Mouse (Mus musculus) layer of hippocampus, adult 2 months (tissue): ENCODE data around the gene Gm11172. TPM values are rescaled to one million over a fixed set of nuclear protein-coding genes. Genes with fewer than 3 reads are reported as not detected.
A peak's percentile ranks its signal among the peaks of the same experiment; 100 is the strongest.

Source experiments
- DNase-seq, 2 experiments: peaks; one replicate each; pipeline ENCODE4 v3.0.0; 2022; ENCODE audit warnings: low spot score in 2 of 2
- H3K27ac ChIP-seq: fragments of 200-600 bp; 2 replicates; pipeline ENCODE4 v1.8.1; 2022
- H3K4me3 ChIP-seq: fragments of 200-600 bp; 2 replicates; pipeline ENCODE4 v1.8.1; 2022; ENCODE audit warnings: mild to moderate bottlenecking
- CTCF ChIP-seq: fragments of 200-600 bp; conservative IDR thresholded peaks from 2 replicates; pipeline ENCODE4 v1.8.1; 2022; ENCODE audit warnings: antibody characterized with exemption, mild to moderate bottlenecking, moderate library complexity
- total RNA-seq, 2 experiments: library from RNA; stranded (reverse); gene quantifications; 2 replicates each; pipeline ENCODE4 v1.2.3; 2021

Gene Gm11172
- total RNA-seq, 2 experiments from 2014 or later = not detected

- no peak for TF ChIP-seq CTCF
- H3K27ac ChIP-seq = no peak overlapping the region
- no peak for DNase-seq
- H3K4me3 ChIP-seq = no peak overlapping the region
These were observed 14.6 kb downstream of the Gm11172 start for GRCm38 (mm10) chr16:10827269-10827668.

- Histone ChIP-seq H3K27ac (no peak overlapping the region), H3K4me3 (no peak overlapping the region)
- TF ChIP-seq CTCF = no peak
- DNase-seq = no peak
These were observed 15.2 kb downstream of the Gm11172 start for GRCm38 (mm10) chr16:10827766-10828460.

GRCm38 (mm10) chr16:10828461-10828805 is 15.7 kb downstream of the Gm11172 start:
- Histone ChIP-seq H3K4me3 (no peak overlapping the region), H3K27ac (no peak overlapping the region)
- DNase-seq = no peak
- no peak for TF ChIP-seq CTCF

- no peak for DNase-seq
- no peak for TF ChIP-seq CTCF
- Histone ChIP-seq H3K4me3 (peak overlapping the region; percentile 60), H3K27ac (no peak overlapping the region)
These were observed 21.8 kb downstream of the Gm11172 start for GRCm38 (mm10) chr16:10834542-10834910.

- H3K27ac ChIP-seq = no peak within 1 kb of the TSS
- peak within 1 kb of the TSS; percentile 60 for H3K4me3 ChIP-seq
- DNase-seq = peak; percentile 75 to 83
- no peak for TF ChIP-seq CTCF
These were observed 22.3 kb downstream of the Gm11172 start, which contains the start of gene Rmi2 for GRCm38 (mm10) chr16:10834911-10835587. Gene Rmi2, plus strand, starts transcription at chr16:10835059.

GRCm38 (mm10) chr16:10836388-10836787 is 23.7 kb downstream of the Gm11172 start:
- no peak for TF ChIP-seq CTCF
- DNase-seq = no peak

GRCm38 (mm10) chr16:10837250-10837649 is 24.5 kb downstream of the Gm11172 start:
- DNase-seq = no peak
- Histone ChIP-seq H3K27ac (no peak overlapping the region), H3K4me3 (no peak overlapping the region)
- TF ChIP-seq CTCF = no peak

More at GRCm38 (mm10) chr16:10836388-10836787, 23.7 kb downstream of the Gm11172 start:
- Histone ChIP-seq H3K27ac (no peak overlapping the region), H3K4me3 (no peak overlapping the region)

- no peak overlapping the region for H3K27ac ChIP-seq
- no peak overlapping the region for H3K4me3 ChIP-seq
- DNase-seq = no peak
- no peak for TF ChIP-seq CTCF
These were observed 25.2 kb downstream of the Gm11172 start for GRCm38 (mm10) chr16:10837903-10838302.

GRCm38 (mm10) chr16:10838487-10839245 is 26.0 kb downstream of the Gm11172 start:
- TF ChIP-seq CTCF = no peak
- DNase-seq = no peak
- Histone ChIP-seq H3K27ac (no peak overlapping the region), H3K4me3 (no peak overlapping the region)

GRCm38 (mm10) chr16:10840018-10840417 is 27.3 kb downstream of the Gm11172 start:
- Histone ChIP-seq H3K4me3 (no peak overlapping the region), H3K27ac (no peak overlapping the region)
- TF ChIP-seq CTCF = no peak
- no peak for DNase-seq

GRCm38 (mm10) chr16:10842282-10842855 is 29.7 kb downstream of the Gm11172 start:
- no peak for DNase-seq
- H3K27ac ChIP-seq = no peak overlapping the region
- H3K4me3 ChIP-seq = no peak overlapping the region
- no peak for TF ChIP-seq CTCF

- H3K27ac ChIP-seq = no peak overlapping the region
- no peak for DNase-seq
- H3K4me3 ChIP-seq = peak overlapping the region; percentile 29; the same call in 1 of the 2 replicates
- no peak for TF ChIP-seq CTCF
These were observed 31.0 kb downstream of the Gm11172 start for GRCm38 (mm10) chr16:10843486-10844318.
